Mouse (Mus musculus) cerebellum, postnatal 14 days (tissue): ENCODE measurements around the gene Mreg.
"Not testable (repeated sequence)": the region's sequence is repeated elsewhere in the genome, so short reads cannot be mapped to it uniquely, and the experiment has no call there.

Experiments used
- DNase-seq, 2 experiments: peaks; one replicate each; pipeline ENCODE4 v3.0.0; 2021; ENCODE audit warnings: mixed read lengths in 2 of 2

The Mreg gene

DNA sequence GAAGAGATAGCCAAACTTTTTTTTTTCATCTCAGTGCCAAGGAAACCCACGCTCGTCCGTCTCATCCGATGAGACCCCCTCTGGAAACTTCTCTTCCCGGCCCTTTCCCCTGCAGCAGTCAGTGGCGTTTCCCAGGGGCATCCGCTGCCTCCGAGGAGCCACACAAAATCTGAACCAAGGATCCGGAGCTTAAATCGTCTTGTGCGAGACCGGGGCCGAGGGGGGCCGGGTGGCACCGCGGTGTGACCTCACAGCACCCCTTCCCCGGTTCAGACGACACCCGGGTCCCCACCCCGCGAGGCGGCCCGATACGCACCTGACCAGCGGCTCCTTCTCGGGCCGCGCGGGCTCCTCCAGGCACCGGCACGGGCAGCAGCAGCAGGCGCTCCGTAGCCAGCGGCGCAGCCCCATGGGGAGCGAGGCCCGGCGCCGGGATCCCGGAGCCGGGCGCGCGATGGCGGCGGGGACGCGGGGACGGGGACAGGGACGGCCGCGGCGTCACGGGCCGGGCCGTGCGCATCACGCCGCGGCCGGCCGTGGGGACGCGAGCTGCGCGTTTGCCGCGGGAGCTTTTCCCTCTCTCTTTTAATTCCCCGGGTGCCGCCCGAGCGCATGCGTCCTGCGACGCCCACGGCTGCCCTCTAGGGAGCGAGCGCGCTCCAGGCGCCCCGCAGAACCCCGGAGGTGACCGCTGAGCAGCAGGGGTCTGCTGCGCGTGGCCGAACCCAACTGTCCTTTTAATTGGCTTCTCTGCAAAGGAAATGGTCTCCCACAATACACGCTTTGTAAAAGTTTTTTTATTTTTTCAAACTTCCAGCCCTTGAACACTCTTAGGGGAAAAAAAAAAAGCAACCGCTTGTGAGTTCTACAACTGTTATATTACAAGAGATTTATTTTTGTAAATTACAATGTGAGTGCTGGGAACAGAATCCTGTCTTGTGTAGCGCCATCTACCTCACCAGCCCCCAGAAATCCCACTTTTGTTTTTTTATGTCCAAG lies at the start of gene Mreg:
TSS of gene Mreg (minus strand) at position 607 of the 999 bp plus-strand sequence.
- peak; percentile 68 to 77 for DNase-seq

DNA sequence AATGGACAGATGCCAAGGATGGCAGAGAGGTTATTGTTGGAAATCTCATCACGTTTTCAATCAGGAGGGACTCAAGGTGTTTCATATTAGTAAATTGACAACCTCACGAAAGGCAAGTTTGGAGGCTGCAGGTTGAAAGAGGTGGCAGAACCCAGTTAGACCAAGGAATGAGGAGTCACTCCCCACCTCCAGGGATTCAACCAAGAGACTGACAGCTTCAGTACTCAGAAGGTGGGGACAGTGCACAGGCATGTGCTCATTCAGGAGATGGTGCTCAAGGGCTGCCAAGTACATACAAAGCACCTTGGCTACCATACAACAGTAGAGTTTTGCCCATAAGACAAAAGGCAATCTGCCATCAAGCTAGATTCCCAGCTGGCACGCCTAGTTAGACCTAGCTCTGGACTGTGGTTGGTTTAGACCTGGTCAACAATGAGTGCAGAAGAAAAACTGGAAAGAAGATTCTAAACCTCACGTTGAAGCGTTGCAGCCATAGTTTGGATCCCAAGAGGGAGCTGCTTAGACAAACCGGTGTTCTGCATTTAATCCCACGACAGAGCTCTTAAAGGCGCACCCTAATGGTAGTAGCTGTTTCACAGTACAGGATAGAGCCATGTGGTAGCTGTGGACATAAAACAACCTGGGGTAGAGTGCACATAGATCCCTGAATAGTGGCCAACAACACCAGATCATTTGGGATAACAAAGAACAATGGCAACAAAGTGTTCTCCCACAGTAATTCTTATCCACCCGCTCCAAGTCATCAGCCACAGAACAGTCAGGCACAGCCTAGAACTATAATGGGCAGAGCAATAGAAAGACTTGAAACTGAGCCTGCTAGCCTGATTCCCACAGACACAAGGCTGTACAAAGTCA lies 44.5 kb upstream of the Mreg start:
- DNase-seq, result peak in 1 of 2 experiments; percentile 12

DNA sequence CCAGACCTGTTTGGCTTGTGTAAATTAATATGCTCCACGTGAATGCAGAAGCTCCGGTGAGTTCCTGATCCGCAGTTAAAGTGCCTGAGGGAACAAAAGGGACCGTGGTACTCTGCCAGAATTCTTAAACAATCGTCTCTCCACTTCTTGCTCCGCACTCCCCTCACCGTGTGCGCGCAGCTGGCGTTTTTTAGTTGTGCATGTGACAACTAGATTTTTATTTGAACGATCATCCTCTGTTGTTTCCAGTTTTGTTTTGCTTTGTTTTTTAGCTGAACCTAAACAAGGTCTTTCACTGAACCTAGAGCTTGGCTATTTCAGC lies 43.7 kb upstream of the Mreg start:
- DNase-seq, result no peak

DNA sequence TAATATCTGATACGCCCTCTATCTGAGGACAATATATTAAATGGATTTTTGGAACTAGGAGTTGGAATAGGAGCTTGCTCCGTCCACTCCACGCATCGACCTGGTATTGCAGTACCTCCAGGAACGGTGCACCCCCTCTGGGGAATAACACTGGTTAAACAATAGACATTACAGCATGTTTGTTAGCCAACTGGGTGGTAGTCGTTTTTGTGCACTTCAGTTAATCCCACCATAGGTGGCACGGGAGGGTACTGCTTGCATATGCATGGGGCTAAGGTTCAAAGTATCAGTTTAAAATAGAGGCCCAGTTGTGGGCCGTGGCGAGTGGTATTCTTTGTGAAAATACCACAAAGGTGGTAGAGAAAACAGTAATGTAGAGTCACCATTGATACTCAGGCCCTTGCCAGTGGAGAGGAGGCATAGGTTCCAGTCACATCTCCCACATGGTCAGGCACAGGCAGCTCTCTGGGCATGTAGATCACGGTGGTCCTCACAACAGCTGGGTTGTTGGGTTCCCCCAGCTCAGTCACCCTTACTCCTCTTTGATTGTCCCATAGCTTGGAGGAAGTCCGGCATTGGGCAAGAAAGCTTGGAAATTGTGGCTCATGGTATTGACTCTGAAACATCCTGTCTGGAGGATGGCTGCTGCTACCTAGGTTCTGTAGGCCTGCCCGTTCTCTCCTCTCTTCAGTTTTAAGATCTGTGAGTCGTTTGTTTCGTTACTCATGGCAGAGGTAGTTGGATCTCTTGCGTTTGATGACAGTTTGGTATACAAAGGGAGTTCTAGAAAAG lies 43.2 kb upstream of the Mreg start:
- DNase-seq, result peak; percentile 59 to 67

DNA sequence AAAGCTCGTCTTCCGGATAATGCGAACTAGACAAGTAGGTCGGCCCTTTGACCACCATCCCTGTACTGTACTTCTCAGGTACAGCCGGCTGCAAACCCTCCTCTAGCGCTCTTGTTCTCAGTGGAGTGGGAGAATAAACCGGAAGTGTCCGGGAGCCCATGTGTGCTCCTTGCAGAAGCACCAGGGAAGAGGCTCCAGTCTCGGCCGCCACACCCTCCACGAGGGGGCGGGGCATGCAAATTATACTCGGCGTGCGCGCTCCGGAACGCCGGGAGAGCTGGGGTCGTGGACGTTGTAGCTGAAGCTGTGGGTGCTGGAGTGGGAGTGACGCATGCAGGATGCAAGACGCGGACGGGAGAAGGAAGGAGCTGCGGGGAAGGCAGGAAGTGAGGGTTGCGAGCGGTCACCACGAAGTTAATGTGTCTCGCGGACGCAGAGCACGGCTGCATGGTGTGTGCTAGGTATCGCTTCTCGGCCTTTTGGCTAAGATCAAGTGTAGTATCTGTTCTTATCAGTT lies 42.5 kb upstream of the Mreg start:
- DNase-seq, result peak; percentile 90 to 92

DNA sequence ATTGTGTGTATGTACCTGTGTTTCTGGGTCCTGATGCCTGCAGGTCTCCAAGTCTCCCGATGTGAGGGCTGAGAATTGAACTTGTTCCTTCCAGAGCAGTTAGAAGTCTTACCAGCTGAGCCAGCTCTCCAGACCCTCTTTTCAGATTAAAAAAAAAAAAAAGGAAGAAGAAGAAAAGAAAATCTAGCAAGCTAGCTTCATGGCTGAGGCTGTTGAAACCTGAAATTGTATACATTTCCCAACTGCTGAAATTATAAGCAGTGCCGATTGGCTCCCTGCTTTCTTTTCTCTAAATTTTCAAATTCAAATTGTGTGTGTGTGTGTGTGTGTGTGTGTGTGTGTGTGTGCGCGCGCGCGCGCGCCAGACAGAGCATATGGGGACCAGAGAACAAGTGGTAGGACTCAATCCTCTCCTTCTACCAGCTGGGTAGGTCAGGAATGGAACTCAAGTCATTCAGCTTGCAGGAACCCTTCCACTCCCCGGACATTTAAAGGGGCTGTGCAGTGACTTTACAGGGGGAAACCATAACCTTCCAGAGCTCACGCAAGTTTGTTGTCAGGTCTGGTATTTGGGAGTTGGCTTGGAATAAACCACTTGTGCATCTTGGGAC lies 41.9 kb upstream of the Mreg start:
- DNase-seq, result peak; percentile 29

DNA sequence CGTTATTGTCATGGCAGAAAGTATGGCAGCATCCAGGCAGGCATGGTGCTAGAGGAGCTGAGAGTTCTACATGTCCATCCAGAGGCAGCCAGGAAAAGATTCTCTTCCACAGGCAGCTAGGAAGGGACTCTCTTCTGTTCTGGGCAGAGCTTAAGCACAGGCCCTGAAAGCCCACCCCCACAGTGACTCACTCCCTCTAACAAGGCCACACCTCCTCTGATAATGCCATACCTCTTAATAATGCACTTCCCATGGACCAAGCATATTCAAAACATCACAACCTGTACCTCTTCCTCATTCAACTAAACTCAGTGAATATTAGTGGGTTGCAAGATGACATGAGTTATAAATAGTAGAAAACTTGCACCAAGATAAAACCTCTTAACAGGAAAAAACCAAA lies 39.7 kb upstream of the Mreg start:
- no peak for DNase-seq

DNA sequence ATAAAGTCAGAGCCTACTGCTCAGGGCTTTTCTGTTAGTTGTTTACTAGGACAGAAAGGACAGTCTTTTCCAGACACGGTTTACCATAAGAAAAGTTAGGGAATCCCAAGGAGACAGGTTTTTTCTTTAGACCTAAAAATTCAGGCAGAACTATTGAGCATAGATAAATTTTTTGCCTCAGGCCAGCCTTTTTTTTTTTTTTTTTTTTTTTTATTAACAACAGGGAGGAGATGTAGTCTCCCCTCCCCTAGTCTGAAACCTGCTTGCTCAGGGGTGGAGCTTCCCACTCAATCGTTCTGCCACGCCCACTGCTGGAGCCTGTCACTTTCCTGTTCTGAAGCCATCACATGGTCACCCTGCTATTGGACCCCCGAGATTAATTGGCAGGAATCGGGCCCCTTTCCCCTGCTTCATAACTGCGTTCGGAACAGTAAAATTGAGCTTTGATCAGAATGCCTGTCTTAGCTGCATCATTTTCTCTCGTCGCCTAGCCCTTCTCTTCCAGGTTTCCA lies 36.2 kb upstream of the Mreg start:
- not testable (repeated sequence) for DNase-seq

DNA sequence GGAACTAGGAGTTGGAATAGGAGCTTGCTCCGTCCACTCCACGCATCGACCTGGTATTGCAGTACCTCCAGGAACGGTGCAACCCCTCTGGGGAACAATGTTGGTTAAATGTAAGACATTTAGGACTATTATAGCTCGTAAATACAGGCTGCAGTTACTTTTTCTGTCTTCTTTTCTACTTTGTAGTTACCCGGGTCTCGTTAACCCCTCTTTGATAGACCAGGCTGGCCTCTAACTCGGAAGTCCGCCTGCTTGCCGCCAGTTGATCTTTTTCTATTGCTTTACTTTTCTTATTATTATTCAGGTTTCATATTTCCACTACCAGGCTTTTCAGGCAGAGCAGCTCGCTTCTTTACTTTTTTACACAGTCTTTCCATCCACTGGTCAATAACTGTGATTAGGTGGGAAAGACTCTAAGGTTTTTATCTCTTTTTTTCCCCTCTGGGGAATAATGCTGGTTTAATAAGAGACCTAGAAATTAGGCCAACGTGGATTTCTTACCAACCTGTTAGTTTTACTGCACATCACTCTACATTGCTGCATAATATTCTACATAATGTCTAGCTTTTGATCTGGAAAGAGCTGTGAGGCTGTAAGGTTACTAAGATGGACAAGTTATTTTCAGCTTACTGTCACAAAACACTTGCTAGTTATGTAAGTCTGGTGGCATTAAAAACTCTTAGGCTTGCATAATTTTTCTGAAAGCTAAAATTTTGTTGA lies 32.4 kb upstream of the Mreg start:
- peak in 1 of 2 experiments; percentile 33 for DNase-seq

DNA sequence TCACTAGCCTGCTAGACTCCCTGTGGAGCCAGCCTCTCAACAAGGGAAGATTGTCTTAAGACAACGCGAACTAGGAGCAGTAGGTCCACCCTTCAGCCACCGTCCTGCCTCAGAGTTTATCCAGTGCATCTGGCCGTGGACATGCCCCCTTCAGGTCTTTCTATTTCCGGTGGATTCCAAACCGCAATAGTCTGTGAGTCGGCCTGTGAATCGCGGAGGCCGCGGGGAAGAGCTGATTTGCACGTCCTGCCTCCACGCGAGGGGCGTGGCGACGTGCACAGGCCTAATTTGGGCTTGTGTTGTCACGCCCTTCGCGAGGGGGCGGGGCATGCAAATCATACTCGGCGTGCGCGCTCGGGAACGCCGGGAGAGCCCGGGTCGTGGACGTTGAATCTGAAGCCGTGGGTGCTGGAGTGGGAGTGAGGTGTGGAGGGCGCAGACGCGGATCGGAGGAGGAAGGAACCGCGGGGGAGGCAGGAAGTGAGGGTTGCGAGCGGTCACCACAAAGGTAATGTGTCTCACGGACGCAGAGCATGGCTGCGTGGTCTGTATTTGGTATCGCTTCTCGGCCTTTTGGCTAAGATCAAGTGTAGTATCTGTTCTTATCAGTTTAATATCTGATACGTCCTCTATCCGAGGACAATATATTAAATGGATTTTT lies 31.7 kb upstream of the Mreg start:
- DNase-seq, result peak; percentile 98

DNA sequence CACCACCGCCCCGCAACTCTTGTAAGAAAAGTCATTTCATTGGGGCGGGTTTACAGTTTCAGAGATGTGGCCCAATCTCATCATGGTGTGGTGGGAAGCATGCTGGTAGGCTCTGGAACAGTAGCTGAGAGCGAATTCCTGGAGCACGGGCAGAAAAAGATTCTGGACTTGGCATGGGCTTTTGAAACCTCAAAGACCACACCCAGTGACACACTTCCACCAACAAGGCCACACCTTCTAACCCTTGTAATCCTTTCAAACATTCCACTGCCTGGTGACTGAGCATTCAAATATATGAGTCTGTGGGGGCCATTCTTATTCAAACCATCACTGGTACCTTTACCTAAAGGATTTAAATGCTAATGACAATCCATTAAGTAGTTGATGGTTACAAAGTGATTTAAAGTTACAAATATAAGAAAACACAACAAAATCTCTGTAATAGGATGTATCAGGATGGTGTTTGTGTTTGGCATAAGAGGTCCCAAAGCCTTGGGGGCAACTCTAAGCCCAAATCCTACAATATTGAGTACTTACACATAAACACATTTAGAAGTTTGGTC lies 30.6 kb upstream of the Mreg start:
- no peak for DNase-seq

DNA sequence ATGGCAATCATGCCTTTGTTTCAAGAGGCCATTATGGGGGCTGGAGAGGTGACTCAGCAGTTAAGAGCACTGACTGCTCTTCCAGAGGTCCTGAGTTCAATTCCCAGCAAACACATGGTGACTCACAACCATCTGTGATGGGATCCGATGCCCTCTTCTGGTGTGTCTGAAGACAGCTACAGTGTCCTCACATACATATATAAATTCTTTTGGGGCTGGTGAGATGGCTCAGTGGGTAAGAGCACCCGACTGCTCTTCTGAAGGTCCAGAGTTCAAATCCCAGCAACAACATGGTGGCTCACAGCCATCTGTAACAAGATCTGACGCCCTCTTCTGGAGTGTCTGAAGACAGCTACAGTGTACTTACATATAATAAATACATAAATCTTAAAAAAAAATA lies 27.0 kb upstream of the Mreg start:
- DNase-seq, result not testable (repeated sequence)

DNA sequence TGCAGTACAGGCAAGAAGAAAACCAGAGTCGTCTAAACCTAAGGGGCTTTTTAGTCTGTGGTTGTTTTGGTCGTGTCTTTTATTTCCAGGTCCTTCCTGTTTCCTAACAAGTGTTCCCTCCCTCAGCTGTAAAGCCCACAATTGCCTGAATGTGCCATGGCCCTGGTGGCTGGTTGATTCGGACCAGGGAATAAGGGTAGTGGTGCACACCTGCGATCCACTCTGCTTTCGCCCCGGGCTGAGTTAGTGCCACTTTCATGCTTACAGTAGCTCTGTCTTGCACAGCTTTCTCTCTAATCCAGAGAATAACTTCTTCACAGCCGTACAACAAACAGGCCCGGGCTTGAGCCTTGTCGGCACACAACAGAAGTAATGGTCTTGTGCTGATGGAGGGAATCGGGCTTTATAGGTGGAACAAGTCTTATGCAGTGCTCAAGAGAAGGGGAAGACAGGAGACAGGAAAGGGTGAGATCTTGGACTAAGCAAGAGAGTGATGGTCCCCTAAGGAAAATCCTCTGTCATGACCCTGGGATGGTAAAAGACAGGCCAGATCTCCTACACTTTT lies 26.0 kb upstream of the Mreg start:
- DNase-seq, result no peak

DNA sequence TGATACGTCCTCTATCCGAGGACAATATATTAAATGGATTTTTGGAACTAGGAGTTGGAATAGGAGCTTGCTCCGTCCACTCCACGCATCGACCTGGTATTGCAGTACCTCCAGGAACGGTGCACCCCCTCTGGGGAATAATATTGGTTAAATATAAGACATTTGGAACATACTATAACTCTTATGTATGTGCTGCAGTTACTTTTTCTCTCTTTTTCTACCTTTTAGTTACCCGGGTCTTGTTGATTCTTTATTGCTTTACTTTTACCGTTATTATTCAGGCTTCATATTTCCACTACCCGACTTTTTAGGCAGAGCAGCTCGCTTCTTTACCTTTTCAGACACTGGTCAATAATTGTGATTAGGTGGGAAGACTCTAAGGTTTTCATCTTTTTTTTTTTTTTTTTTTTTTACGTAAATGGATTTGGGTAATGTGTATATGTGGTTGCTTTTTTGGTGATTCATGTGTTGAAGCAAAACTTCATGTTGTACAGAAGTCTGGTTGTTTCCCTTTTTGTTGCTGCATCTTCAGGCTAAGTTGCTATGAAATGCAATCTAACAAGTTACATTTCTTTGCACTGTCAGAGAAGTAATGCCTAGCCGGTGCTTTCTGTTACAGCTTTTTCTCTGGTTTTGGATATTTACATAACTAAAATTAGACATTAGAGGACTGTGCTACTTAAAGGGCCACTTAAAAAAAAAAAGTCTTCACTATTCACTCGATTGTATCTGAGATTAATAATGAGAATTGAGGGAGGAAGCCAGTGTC lies 25.1 kb upstream of the Mreg start:
- peak in 1 of 2 experiments; percentile 50 for DNase-seq

DNA sequence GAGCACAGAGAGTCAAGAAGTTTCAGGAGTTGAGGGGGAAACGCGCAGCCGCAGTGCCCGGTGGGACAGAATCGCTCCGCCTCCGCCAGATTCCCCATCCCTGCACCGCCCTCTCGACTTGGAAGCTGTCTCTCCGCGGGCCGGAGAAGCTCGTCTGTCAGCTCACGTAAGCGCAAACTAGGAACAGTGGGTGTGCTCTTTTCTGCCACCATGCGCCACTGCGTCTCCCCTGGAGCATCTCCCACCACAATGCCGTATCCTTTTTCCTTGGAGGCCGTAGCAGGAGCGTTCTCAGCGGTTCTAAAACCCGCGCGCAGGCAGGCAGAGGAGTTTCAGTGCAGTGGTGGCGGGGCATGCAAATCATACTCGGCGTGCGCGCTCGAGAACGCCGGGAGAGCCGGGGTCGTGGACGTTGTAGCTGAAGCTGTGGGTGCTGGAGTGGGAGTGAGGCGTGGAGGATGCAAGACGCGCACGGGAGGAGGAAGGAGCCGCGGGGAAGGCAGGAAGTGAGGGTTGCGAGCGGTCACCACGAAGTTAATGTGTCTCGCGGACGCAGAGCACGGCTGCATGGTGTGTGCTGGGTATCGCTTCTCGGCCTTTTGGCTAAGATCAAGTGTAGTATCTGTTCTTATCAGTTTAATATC lies 24.4 kb upstream of the Mreg start:
- DNase-seq, result peak; percentile 79 to 80

DNA sequence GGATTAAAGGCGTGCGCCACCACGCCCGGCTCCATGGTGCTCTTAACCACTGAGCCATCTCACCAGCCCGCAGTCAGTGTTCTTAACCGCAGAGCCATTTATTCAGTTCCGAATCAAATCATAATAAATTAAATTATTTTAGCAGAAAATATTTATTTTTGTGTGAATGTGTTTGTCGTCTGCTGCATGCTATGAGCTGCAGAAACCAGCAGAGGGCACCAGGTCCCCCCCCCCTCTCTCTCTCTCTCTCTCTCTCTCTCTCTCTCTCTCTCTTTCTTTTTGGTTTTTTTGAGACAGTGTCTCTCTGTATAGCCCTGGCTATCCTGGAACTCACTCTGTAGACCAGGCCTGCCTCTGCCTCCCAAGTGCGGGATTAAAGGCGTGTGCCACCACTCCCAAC lies 20.5 kb upstream of the Mreg start:
- DNase-seq, result not testable (repeated sequence)

DNA sequence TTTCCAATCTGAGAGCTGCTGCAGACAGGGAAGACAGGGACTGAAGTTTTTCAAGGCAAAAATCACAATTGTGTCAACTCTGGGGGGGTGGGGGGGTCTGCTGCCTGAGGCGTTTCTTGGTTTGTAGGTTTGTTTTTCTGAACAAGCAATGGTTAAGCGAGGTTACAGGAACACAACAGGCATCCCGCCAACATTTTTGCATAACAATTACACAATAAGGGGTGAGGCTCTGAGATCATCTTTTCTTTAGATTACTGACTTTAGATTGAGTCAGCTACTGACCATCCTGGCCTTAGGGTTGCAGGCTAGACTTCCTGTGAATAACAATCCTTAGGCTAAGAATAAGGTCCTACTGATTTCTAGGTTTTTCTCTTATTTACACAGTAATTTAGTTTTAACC lies 16.9 kb upstream of the Mreg start:
- no peak for DNase-seq

DNA sequence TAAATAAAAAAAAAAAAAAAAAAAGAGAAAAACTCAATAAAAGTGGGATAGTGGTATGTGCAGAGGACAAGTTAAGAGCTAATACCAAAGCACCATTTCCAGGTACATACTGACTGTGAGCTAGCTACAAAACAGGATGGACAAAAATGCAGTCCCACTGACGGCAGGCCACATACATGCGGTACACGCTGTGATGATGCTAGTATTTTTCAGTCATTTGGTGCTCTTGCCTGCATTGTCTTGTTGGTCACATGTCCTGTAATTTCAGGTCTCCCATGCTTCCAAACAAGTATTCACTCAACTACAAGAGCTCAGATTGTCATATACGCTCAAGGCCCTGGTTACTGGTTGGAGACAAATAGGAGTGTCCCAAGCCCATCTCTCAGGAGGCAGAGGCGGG lies 15.4 kb upstream of the Mreg start:
- DNase-seq, result no peak
